Mouse (Mus musculus) right cerebral cortex, postnatal 4 days (tissue): ENCODE results near the gene Anxa5.

Experiments
- DNase-seq: peaks from one replicate; pipeline ENCODE4 v3.0.0-alpha.2; 2022

Gene Anxa5

DNA sequence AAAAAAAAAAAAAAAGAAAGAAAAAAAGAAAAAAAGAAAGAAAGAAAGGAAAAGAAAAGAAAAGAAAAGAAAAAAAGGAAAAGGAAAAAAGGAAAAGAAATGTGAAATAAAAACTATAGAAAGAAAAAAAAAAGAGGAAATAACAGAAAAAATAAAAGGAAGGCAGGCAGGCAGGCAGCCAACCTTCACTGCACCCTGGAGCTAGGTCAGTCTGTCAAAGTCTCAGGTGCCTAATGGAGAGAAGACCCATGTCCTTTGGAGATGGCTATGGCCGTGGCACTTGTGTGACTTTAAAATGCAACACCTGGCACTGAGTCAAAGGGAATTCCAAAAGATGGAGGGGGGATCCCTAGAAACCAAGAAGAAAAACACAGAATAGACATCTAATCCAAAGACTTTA, 12.7 kb upstream of the Anxa5 start:
- DNase-seq, result no peak

DNA sequence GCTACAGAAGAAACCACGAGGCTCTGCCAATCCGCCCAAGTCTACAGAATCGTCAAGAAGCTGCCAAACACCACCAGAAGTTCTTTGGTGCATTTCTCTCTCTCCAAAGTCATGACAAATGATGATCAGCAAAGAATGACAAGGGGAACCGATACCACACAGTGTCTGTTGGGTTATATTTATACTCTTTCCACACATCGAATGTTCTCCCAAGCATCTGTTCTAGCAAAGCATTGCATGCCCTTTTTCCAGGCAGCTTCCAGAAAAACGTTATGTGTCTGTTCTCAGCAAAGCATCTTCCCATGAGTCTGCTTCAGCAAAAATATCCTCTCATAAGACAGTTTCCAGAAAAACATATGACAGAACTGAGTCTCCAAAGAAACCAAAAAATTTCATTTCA, 11.2 kb upstream of the Anxa5 start:
- DNase-seq, result no peak

DNA sequence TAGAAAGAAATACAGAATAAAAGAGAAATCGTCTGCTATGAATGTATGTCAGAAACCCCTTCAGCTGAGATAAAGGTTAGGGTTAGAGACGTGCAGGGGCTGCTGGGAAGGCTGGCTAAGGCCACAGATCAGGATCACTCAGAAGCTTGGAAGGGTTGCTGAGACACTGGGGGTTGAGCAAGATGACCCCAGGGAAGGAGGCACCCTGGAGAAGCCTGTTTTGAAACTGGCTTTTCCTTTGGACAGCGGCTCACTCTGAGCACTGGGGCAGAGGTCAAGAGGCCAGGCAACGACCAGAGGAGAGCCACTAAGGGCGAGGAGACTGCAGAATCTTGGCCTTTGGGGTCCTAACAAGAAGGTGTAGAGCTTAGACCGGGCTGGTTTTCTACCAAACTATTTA, 10.5 kb upstream of the Anxa5 start:
- DNase-seq, result no peak

DNA sequence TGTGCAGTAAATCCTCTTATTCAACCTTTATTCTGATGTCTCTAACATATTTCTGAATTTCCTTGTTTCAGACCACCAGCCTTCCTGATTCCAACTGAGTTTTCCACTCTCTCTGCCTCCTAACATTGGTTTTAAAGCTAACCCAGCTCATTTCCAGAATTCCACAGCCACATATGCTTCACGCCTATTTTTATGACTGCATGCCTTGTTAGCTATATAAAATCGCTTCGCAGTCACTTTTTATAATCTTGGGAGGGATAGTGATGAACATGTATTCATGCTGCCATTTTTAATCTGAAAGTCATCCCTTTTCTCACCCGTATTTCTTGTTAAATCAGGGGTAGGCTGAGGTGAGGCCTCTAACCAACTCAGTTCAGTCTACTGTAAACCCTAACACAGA, 8.6 kb upstream of the Anxa5 start:
- no peak for DNase-seq

DNA sequence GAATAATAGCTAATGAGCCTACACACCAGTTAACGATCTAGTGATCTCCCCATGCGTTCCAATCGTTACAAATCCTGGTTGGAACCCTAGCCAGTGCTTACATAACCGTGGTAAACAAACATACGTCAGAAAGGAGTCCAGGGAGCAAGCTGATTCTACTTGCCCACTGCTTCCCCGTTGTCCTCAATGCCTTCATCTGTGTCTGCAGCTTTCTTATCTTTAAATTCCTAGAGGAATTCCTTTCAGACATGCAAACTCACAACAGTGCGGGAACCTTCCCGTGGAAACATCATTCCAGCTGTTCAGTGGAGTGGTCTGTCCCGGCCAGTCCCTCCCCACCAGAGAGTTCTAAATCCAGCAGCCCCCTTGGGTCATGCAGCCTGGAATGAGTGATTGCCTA, 7.2 kb upstream of the Anxa5 start:
- no peak for DNase-seq

DNA sequence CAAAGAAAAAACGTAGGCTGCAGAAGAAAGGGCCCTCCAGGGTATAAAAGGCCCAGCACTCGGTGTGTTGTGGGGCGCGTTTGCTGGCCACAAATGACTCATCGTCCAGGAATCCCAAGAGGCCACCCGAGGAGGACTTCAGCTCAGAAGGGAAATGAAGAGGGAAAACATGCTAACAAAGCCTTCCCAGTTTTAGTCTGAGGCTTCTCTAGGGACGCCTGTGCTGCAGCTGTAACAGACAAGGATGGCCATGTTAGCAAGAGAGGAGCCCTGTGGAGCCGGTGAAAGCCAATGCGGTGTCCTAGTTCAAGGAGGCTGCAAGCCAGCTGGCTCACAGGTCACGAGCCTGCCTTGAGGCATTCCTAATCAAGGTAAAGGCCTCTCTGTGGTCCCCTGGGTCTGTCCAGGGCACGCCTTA, 6.1 kb upstream of the Anxa5 start:
- peak; percentile 11 for DNase-seq

DNA sequence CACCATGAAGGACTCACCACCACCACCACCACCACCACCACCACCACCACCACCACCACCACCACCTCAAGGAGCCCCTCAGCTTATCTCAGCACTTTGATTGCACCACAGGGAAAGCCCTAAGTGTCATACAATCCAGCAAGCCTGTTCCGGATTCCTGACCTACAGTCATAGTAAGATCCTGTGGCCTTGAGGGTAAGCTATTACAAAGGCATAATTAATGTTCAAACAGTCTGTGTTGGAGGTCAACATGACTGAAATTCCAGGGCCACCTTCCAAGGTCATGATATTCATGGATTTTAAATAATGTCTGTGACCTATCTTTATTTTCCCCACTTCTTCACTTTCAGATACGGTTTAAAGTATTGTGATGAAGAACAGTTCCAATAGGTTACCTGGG, 4.8 kb upstream of the Anxa5 start:
- DNase-seq, result no peak

DNA sequence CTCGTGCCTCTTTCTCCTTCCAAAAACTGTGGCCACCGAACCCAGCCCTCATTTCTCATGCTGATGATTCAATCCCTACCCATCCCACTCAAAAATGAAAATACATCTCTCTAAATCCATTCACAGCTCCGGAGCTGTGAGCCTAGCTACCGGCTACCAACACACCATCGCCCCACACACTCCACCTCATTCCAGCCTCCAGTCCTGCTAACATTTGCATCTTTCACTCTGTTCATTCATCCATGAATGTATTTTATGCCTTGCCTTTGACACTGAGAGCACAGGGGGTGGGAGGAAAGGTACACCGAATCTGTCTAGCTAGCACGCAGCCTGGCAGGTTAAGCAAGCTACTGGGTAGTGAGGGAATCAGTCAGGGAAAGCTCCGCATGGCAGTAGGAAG, 3.1 kb upstream of the Anxa5 start:
- no peak for DNase-seq

DNA sequence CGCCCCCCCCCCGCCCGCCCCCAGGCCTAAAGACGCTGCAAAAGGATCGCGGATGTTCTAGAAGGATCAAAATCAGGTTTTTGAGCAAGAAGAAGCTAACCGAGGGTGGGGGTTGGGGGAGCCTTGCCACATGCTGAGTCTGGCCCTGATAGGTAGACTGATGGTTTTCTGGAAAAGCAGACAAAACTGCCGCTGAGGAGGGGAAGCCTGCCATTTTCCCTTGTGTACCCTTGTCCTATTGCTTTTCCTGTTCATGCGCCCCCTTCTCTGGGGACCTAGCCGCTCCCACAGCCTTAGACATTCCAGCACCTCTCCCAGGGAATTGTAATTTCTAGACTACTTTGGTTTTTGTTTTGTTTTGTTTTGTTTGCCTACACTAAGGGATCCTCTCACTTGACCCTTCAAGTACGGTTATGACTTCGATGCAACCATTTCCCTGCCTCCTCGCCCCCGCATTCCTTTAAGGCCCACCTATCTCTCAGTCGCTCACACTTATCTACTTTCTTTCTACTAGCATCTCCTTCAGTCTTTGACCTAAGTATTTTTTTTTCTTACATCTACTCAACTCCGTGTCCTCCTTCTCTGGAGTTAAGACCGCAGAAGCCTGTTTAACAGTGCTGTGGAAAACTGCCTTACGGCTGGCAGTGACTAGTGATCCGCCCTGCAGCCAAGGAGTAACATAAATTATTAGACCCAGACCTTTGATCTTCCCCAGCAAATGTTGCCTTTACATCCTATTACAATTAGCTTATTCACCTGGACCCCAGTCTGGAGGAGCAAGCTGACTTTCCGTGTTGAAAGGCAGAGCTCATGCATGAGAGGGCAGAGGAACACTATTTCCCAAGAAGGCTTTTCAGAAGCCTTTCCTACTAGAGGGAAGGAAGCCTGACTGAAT, 814 bp upstream of the Anxa5 start:
- peak; percentile 20 for DNase-seq

DNA sequence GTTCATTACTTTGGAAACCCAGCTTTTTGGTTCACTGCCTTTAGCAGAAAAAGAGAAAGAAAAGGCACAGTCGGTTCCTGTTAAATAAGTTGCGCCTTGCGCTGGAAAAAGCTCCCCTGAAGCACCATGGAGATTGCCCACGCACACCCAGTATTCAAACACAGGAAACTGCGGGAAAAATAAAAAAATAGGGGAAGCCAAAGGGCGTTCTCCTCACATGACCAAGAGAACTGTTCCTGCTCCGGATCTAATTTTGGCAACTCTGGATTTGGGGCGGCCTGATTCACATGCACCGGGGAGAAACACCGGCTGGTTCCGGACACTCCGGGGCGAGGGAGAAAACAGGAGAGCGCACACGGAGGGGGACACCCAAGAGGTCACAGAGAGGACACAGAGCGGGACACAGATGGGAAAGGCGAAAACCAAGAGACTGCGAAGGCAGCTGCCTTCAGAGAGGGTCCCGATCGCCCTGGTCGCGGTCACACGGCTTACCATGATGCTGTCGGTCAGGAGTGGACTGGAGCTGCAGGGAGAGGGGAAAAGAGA, 683 bp downstream of the Anxa5 start:
- DNase-seq, result no peak

DNA sequence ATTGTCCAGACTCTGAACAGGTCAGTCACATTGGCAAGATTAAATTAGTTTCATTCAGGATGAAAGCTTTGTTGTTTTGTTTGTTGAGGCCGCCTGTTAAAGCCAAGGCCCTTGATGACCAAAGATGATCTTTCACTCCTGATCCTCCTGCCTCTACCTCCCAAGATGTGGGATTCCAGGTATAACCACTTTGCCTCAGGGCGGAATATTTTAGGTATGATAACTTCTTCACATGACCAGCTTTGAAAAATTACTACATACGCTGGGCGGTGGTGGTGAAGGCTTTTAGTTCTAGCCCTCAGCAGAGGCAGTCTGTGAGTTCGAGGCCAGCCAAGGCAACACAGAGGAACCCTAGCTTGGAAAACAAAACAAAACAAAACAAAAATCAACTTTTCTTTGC, 1.3 kb downstream of the Anxa5 start:
- no peak for DNase-seq

DNA sequence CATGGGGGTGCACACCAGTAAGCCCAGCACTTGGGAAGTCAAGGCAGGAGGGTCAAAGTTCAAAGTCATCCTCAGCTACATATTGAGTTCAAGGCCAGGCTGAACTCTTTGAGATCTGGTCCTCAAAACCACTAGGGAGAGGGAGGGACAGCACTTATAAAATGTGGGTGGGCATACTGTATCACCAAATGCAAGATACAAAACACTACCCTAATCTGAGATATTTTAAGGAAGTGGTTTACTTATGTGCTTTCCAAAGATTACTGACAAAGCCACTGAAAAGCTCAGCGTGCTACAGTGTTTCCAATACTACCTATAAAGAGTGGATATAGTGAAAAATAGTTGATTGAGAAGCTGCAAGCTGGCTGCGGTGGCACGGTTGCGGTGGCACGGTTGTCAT, 2.5 kb downstream of the Anxa5 start:
- no peak for DNase-seq

DNA sequence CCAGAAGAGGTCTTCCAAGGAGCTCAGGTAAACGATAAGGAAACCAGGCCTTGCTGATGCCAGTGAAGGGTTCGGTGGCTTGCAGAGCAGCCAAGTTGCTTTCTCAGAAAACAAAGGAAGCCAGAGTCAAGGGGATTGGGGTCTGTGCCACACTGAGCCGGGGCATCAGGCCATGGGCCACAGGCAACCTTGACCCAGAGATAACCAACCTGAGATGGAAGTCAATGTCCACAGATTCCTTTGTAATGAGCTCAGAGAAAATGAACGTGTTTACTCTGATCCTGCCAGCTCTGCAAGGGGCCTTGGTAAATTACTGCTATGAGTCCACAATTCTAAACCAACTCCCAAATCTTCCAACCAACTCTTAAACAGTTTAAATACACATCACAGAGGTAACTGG, 3.8 kb downstream of the Anxa5 start:
- no peak for DNase-seq

DNA sequence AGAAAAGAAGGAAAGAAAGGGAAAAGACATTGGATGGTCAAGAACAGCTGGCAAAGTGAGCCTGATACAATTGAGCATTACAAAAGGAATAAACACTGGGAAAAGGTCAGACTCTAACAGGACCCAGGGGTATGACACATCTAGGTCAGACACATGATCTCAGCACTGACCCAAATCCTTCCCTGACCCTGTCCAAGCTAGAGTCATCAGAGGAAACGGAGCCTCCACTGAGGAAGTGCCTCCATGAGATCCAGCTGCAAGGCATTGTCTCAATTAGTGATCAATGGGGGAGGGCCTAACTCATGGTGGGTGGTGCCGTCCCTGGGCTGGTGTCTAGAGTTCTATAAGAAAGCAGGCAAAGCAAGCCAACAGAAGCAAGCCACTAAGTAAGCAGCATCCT, 6.8 kb downstream of the Anxa5 start:
- no peak for DNase-seq

DNA sequence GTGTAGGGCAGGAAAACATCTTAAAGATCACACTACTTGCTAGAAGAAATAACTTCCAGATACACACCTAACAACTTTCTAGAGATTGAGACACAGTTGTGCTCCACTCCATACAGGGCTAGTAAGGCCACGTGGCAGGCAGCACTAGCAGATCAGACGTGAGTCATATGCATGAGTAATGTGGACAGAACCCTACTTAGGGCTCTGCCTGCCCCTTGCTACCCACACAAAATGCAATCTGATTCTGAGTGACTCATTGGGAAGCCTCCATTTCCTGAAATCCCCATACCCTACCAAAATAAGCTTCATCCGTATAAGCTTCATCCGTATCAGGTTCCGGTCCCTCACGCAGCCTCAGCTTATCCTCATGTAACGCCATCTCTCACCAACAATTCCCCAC, 8.1 kb downstream of the Anxa5 start:
- DNase-seq, result no peak

DNA sequence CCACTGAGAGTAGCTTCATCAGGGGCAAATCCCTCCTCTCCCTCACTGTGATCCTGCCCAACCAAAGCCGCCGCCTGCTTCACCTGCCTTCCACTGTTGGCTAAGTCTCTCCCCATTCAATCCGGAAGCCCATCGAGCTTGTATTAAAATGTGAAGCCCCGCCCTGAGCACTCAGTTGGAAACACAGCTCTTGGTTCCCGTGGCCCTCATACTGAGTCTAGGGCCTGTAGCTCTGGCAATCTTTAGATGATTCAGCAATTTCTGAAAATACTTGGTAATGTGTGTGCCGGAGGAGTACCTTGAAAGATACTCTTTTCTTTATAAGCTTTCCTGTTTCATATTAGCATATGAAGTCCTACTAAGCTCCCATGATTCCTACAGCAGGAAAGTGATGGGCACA, 10.2 kb downstream of the Anxa5 start:
- DNase-seq, result no peak

DNA sequence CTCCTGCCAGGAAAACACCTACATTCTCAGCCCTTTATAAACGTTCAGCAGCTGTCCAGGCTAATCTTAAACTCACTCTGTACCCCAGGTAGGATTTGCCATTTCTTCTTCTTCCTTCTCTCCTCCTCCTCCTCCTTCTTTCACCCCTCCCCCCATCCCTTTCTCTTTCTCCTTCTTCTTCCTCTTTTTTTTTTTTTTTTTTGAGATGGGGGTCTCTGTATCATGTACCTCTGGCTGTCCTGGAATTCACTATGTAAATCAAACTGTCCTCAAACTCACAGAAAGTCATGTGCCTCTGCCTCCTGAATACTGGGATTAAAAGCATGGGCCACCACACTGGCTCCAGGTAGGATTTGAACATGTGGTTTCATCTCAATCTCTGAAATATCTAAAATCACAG, 13.3 kb downstream of the Anxa5 start:
- no peak for DNase-seq

DNA sequence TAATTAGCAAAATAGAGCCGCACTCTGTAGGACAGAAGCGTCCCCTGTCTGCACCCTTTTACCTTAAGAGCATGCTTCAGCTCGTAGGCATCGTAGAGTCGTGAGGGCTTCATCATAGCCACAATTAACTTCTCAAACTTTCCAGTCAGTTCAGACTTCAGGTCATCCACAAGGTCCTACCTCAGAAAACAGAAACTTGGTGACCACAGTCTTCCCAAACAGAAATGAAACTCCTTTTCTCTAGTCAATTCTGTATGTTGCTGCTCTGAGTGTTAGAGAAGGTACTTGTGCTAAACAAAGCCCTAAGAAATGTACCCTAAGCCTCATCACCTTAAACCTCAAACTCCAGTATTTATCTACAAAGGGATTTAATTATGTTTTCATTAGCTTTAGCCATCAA, 13.9 kb downstream of the Anxa5 start:
- no peak for DNase-seq

DNA sequence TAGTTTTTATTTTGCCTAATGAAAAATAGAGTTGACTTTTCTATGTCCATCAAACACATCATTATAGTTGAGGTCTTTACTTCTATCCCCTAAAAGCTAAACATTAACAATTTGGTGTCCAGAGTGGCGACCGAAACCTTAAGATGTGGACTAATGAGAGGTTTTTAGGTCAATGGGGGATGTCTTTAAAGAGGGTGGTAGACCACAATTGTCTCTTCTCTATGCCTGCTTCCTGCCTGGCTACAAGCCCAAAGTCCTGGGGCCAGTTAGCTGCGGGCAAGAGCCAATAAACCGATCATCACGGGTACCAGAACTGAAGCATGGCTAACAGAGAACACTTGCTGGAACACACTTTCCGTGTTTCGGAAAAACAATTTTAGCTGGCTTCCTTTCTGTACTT, 15.0 kb downstream of the Anxa5 start:
- DNase-seq, result no peak

DNA sequence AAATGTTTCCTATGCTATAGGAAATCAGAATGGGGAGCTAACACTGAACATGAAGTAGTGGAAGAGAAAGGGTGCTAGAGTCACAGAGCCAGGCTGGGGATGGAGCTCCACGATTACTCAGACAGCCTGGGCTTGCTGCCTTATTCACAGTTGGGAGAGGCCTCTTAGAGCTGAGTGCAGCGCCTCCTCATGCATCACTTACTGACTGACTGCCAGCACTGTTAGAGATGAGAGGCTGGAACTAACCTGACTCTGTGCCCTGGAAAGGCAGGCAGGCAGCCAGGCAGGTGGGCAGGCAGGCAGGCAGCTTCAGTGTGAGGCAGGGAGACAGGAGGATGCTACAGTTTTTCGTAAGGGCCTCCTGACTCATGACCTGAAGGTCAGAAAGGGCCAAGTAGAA, 20.1 kb downstream of the Anxa5 start:
- DNase-seq, result no peak

DNA sequence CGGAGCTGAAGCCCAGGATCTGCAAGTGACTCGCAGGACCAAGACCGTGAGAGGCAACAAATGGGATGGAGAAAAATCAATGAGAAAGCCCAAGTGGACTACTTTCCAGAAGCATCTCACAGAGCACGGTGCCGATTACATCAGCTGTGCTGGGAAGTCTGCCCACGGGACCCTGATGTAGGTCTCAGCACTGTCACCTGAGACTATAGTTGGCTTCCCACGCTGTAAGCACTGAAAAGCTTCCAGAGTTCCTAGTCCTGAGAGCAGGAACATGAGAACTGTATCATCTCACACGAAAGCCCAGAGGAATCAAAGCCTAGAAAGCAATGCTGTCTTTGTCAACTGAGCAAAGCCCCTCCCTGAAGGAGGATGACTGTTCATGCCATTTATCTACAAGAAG, 20.6 kb downstream of the Anxa5 start:
- no peak for DNase-seq

DNA sequence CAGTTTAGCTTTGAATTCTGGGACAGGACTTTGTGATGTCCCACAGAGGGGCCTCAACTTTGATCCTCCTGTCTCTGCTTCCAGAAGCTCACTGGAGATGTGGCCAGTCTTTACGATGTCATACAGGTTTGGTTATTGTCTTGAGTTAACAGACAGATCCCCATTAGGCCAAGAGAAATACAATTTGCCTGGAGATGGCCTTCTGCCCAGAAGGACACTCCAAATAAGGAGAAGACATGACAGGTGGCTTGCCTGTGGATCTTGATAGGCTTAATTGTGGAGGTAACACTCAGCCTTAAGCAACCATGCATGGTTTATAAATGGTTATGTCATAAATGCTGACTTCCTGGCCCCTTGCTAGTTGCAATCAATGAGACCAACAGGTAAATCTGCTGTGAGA, 23.2 kb downstream of the Anxa5 start:
- no peak for DNase-seq

DNA sequence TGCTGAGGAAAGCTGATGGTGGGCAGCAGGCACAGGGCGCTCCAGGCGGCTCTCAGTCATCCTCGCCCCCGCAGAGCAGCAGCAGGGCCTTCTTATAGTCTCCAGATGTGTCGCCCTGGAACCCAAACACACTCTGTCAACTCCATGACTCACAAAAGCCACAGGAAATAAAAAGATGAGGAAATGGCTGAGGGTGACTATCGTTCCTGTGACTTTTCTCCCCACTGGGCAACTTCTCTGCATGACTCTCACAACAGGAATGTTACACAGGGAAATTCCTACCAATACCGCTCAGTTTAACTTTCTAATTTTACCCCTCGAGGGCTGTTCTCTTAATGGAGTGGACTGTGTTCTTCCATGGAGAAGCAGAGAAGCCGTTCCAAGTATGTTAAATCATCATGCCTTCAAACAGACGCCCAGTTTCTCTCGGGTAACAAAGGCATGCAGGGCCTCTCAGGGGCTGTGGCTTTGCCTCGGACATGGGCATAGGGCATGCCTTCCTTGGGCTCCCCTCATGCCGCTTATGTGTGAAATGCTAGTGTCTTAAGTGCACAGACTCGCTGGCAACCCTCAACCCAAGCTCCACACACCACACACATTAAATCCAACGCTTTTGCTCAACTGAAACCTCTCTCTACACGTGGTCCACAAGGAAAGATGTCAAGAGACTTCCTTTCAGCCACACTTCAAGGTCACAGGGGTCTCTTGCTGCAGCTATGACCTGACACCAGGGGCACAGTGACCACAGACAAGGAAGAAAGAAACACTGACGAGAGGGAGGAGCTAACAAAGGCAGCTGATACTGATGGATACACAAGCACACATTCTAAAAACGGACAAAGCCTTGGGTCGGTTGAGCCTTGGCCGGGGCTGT, 26.2 kb downstream of the Anxa5 start:
- no peak for DNase-seq

DNA sequence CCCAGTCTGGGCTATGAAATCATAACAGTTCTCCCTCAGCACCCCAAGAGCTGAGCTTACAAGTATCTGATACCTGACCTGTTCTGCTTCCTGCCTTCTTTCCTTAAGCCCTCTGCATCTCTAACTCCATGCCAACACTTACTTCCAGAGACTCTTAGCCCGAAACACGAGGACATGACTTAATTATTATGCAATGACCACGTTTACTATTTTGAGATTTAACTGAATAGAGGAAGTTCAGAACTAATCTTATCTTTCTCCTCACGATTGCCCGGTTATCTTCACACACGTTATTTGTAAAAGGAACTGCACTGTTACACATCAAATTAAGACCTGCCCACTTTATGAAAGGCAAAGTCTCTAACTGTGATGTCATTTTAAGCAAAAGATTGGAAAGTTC, 28.8 kb downstream of the Anxa5 start:
- no peak for DNase-seq
